Mouse (Mus musculus) liver, embryonic 11.5 days (tissue): ENCODE results near the gene Akap7. TPM values are rescaled to one million over a fixed set of nuclear protein-coding genes. Genes with fewer than 3 reads are reported as not detected.

Source experiments
- ATAC-seq: fragments of 200-750 bp; cut with Nextera tagmentation; replicated peaks from 2 replicates; pipeline ENCODE4 v1.8.0; 2017; ENCODE audit warnings: moderate number of reproducible peaks, mild to moderate bottlenecking, moderate TSS enrichment, moderate library complexity; ENCODE audit not compliant: low FRiP score
- DNase-seq: peaks from one replicate; pipeline ENCODE4 v3.0.0-alpha.2; 2017; ENCODE audit warnings: low spot score
- H3K27ac ChIP-seq: fragments of 300-500 bp; sonication (generic); 2 replicates; pipeline ENCODE4 v1.5.1; 2014; ENCODE audit warnings: mild to moderate bottlenecking, low read depth, low read length, control low read depth
- H3K27me3 ChIP-seq: fragments of 300-500 bp; sonication (generic); replicated peaks from 2 replicates; pipeline ENCODE4 v1.6.1; 2014; ENCODE audit warnings: low read length, mixed read lengths; ENCODE audit not compliant: control insufficient read depth, insufficient read depth
- H3K36me3 ChIP-seq: fragments of 300-500 bp; sonication (generic); 2 replicates; pipeline ENCODE4 v1.6.1; 2014; ENCODE audit warnings: mild to moderate bottlenecking, low read length, moderate library complexity, mixed read lengths; ENCODE audit not compliant: control insufficient read depth, insufficient read depth
- H3K4me1 ChIP-seq: fragments of 300-500 bp; sonication (generic); replicated peaks from 2 replicates; pipeline ENCODE4 v1.6.1; 2014; ENCODE audit warnings: low read length, mixed read lengths; ENCODE audit not compliant: control insufficient read depth, insufficient read depth
- H3K4me2 ChIP-seq: fragments of 300-500 bp; sonication (generic); 2 replicates; pipeline ENCODE4 v1.6.1; 2014; ENCODE audit warnings: mild to moderate bottlenecking, control low read depth, moderate library complexity
- H3K4me3 ChIP-seq: fragments of 300-500 bp; sonication (generic); 2 replicates; pipeline ENCODE4 v1.5.1; 2014; ENCODE audit warnings: low read depth, low read length, control low read depth
- H3K9ac ChIP-seq: fragments of 300-500 bp; sonication (generic); 2 replicates; pipeline ENCODE4 v1.6.1; 2014; ENCODE audit warnings: low read depth, low read length, control low read depth
- H3K9me3 ChIP-seq: fragments of 300-500 bp; sonication (generic); 2 replicates; pipeline ENCODE4 v1.6.1; 2016; ENCODE audit warnings: low read length, inconsistent platforms, mixed read lengths; ENCODE audit not compliant: control insufficient read depth
- WGBS: fragments of 180-500 bp; shearing (Covaris S2); extraction: QIAGEN DNeasy Blood & Tissue Kit; methylation state at CpG from one replicate; pipeline ENCODE4 v1.1.7; 2014; 5-methylcytosine and 5-hydroxymethylcytosine counted together
- polyA plus RNA-seq: library from polyadenylated mRNA; unstranded; fragments of >200 nt; fragmentation: Nextera tagmentation; extraction: Ambion mirVana; gene quantifications from 2 replicates; pipeline ENCODE4 v1.2.1, GENCODE M21; 2014

Akap7 gene
- polyA plus RNA-seq, 1 experiment from 2014 or later: 21.6 TPM

GRCm38 (mm10) chr10:25133581-25133980 is 174.1 kb downstream of the Akap7 start:
- Histone ChIP-seq H3K4me3 (no peak overlapping the region), H3K9ac (no peak overlapping the region), H3K9me3 (no peaks in the 10 kb centered on the region), H3K4me1 (no peaks in the 10 kb centered on the region), H3K27ac (no peak overlapping the region), H3K4me2 (no peak overlapping the region), H3K36me3 (no peaks in the 10 kb centered on the region), H3K27me3 (no peaks in the 10 kb centered on the region)
- no peak for DNase-seq
- peak; percentile 95 for ATAC-seq
- 88% methylated on average over 1 of the region's 1 CpGs for WGBS

GRCm38 (mm10) chr10:25128455-25128863 is 179.2 kb downstream of the Akap7 start:
- H3K9ac ChIP-seq: no peak overlapping the region
- H3K36me3 ChIP-seq: no peaks in the 10 kb centered on the region
- no peaks in the 10 kb centered on the region for H3K9me3 ChIP-seq
- H3K4me3 ChIP-seq: no peak overlapping the region
- H3K4me1 ChIP-seq: no peaks in the 10 kb centered on the region
- no peaks in the 10 kb centered on the region for H3K27me3 ChIP-seq
- ATAC-seq (no peak), DNase-seq (no peak)
- WGBS: 85% methylated on average over 5 of the region's 5 CpGs
- no peak overlapping the region for H3K27ac ChIP-seq
- no peak overlapping the region for H3K4me2 ChIP-seq

- no peaks in the 10 kb centered on the region for H3K36me3 ChIP-seq
- H3K9ac ChIP-seq: no peak overlapping the region
- peaks cover 5% of the 10 kb centered on the region for H3K4me1 ChIP-seq
- no peak overlapping the region for H3K4me2 ChIP-seq
- ATAC-seq: no peak
- no peak overlapping the region for H3K27ac ChIP-seq
- WGBS: 53% methylated on average over 2 of the region's 2 CpGs
- H3K27me3 ChIP-seq: no peaks in the 10 kb centered on the region
- DNase-seq: no peak
- no peaks in the 10 kb centered on the region for H3K9me3 ChIP-seq
- no peak overlapping the region for H3K4me3 ChIP-seq
Observed at GRCm38 (mm10) chr10:25126035-25126434, 181.6 kb downstream of the Akap7 start.

GRCm38 (mm10) chr10:25120871-25121554 is 186.7 kb downstream of the Akap7 start:
- no peaks in the 10 kb centered on the region for H3K27me3 ChIP-seq
- H3K4me3 ChIP-seq: no peak overlapping the region
- DNase-seq (no peak), ATAC-seq (no peak)
- WGBS: 78% methylated on average over 5 of the region's 5 CpGs
- peaks cover 21% of the 10 kb centered on the region for H3K4me1 ChIP-seq
- no peaks in the 10 kb centered on the region for H3K9me3 ChIP-seq
- no peaks in the 10 kb centered on the region for H3K36me3 ChIP-seq
- H3K9ac ChIP-seq: no peak overlapping the region
- H3K4me2 ChIP-seq: no peak overlapping the region
- H3K27ac ChIP-seq: no peak overlapping the region

Other genes with a start within 250 kb of the Akap7 start
- 29.6 and 31.1 TPM in 2 replicates for gene Epb41l2, start 51.9 kb upstream of the Akap7 start, polyA plus RNA-seq
- 2.2 and 2.4 TPM in 2 replicates for gene Smlr1, start 228.4 kb upstream of the Akap7 start, polyA plus RNA-seq